Mouse (Mus musculus): Measurements from ENCODE around the gene Ssh3. TPM values are rescaled to one million over a fixed set of nuclear protein-coding genes. Genes with fewer than 3 reads are reported as not detected.

Ssh3 gene
- total and polyA plus RNA-seq, 3 experiments = 0.30 to 5.8 (median 2.3) TPM

- Histone ChIP-seq H3K36me3 (replicated peaks) (no peaks in the 10 kb centered on the region), H3K4me1 (ENCODE audit: insufficient read depth, low read depth, low read length) (peaks cover 8% of the 10 kb centered on the region), H3K9me3 (replicated peaks) (no peaks in the 10 kb centered on the region), H3K4me3 (ENCODE audit: low read depth, low read length) (no peak overlapping the region), H3K27me3 (ENCODE audit: insufficient read depth, low read length) (peaks cover 22% of the 10 kb centered on the region)
- ATAC-seq (ENCODE audit: extremely low read depth, insufficient number of reproducible peaks, low FRiP score, poor library complexity, severe bottlenecking) = no peak
- no peak for TF ChIP-seq CTCF (IDR thresholded peaks at IDR 0.05; ENCODE audit: low read depth, low read length)
- TF ChIP-seq POLR2AphosphoS5 (IDR thresholded peaks at IDR 0.05; ENCODE audit: insufficient replicate concordance, low read depth, low read length) = no peak
- no peak for DNase-seq (ENCODE audit: low spot score)
Observed at GRCm38 (mm10) chr19:4244775-4245174, 24.2 kb downstream of the Ssh3 start.

GRCm38 (mm10) chr19:4242416-4242815 is 26.6 kb downstream of the Ssh3 start:
- H3K4me3 ChIP-seq (ENCODE audit: low read depth, low read length) = no peak overlapping the region
- H3K27me3 ChIP-seq (ENCODE audit: insufficient read depth, low read length) = peaks cover 16% of the 10 kb centered on the region
- no peak for ATAC-seq (ENCODE audit: extremely low read depth, insufficient number of reproducible peaks, low FRiP score, poor library complexity, severe bottlenecking)
- peaks cover 8% of the 10 kb centered on the region for H3K4me1 ChIP-seq (ENCODE audit: insufficient read depth, low read depth, low read length)
- TF ChIP-seq GATA1 (IDR thresholded peaks at IDR 0.05; ENCODE audit: borderline replicate concordance, low read length) = no peak
- no peak for TF ChIP-seq GATA2 (IDR thresholded peaks at IDR 0.05; ENCODE audit: borderline replicate concordance, low read depth, low read length)
- no peak for TF ChIP-seq CTCF (IDR thresholded peaks at IDR 0.05; ENCODE audit: low read depth, low read length)
- TF ChIP-seq POLR2AphosphoS5 (IDR thresholded peaks at IDR 0.05; ENCODE audit: insufficient replicate concordance, low read depth, low read length) = no peak
- TF ChIP-seq TAL1 (conservative IDR thresholded peaks at IDR 0.05; ENCODE audit: low read depth, low read length) = no peak
- no peaks in the 10 kb centered on the region for H3K9me3 ChIP-seq (replicated peaks)
- H3K36me3 ChIP-seq (replicated peaks) = no peaks in the 10 kb centered on the region
- DNase-seq (ENCODE audit: low spot score) = no peak

GRCm38 (mm10) chr19:4240247-4240668 is 28.7 kb downstream of the Ssh3 start:
- Histone ChIP-seq H3K4me1 (ENCODE audit: insufficient read depth, low read depth, low read length) (peaks cover 8% of the 10 kb centered on the region), H3K27me3 (ENCODE audit: insufficient read depth, low read length) (peaks cover 26% of the 10 kb centered on the region), H3K9me3 (replicated peaks) (no peaks in the 10 kb centered on the region), H3K36me3 (replicated peaks) (no peaks in the 10 kb centered on the region), H3K4me3 (ENCODE audit: low read depth, low read length) (no peak overlapping the region)
- no peak for DNase-seq (ENCODE audit: low spot score)
- ATAC-seq (ENCODE audit: extremely low read depth, insufficient number of reproducible peaks, low FRiP score, poor library complexity, severe bottlenecking) = no peak
- TF ChIP-seq POLR2AphosphoS5 (IDR thresholded peaks at IDR 0.05; ENCODE audit: insufficient replicate concordance, low read depth, low read length) (no peak), GATA2 (IDR thresholded peaks at IDR 0.05; ENCODE audit: borderline replicate concordance, low read depth, low read length) (no peak)

GRCm38 (mm10) chr19:4234548-4234947 is 34.4 kb downstream of the Ssh3 start:
- no peak for DNase-seq (ENCODE audit: low spot score)
- no peak for TF ChIP-seq TAL1 (conservative IDR thresholded peaks at IDR 0.05; ENCODE audit: low read depth, low read length)
- TF ChIP-seq GATA2 (IDR thresholded peaks at IDR 0.05; ENCODE audit: borderline replicate concordance, low read depth, low read length) = no peak
- TF ChIP-seq POLR2AphosphoS5 (IDR thresholded peaks at IDR 0.05; ENCODE audit: insufficient replicate concordance, low read depth, low read length) = no peak
- TF ChIP-seq GATA1 (IDR thresholded peaks at IDR 0.05; ENCODE audit: borderline replicate concordance, low read length) = no peak
- TF ChIP-seq CTCF (IDR thresholded peaks at IDR 0.05; ENCODE audit: low read depth, low read length) = no peak
- Histone ChIP-seq H3K4me3 (ENCODE audit: low read depth, low read length) (no peak overlapping the region), H3K9me3 (replicated peaks) (no peaks in the 10 kb centered on the region), H3K27me3 (ENCODE audit: insufficient read depth, low read length) (peaks cover 15% of the 10 kb centered on the region), H3K36me3 (replicated peaks) (peaks cover 8% of the 10 kb centered on the region), H3K4me1 (ENCODE audit: insufficient read depth, low read depth, low read length) (peaks cover 26% of the 10 kb centered on the region)
- ATAC-seq (ENCODE audit: extremely low read depth, insufficient number of reproducible peaks, low FRiP score, poor library complexity, severe bottlenecking) = no peak

GRCm38 (mm10) chr19:4232651-4233050 is 36.3 kb downstream of the Ssh3 start:
- TF ChIP-seq CTCF (IDR thresholded peaks at IDR 0.05; ENCODE audit: low read depth, low read length) (no peak), TAL1 (conservative IDR thresholded peaks at IDR 0.05; ENCODE audit: low read depth, low read length) (no peak), GATA1 (IDR thresholded peaks at IDR 0.05; ENCODE audit: borderline replicate concordance, low read length) (no peak), POLR2AphosphoS5 (IDR thresholded peaks at IDR 0.05; ENCODE audit: insufficient replicate concordance, low read depth, low read length) (no peak)
- Histone ChIP-seq H3K9me3 (replicated peaks) (no peaks in the 10 kb centered on the region), H3K4me1 (ENCODE audit: insufficient read depth, low read depth, low read length) (peaks cover 32% of the 10 kb centered on the region), H3K4me3 (ENCODE audit: low read depth, low read length) (peak overlapping the region; percentile 75; the same call in 1 of the 2 replicates), H3K27me3 (ENCODE audit: insufficient read depth, low read length) (peaks cover 23% of the 10 kb centered on the region), H3K36me3 (replicated peaks) (peaks cover 8% of the 10 kb centered on the region)
- DNase-seq (ENCODE audit: low spot score) = no peak
- ATAC-seq (ENCODE audit: extremely low read depth, insufficient number of reproducible peaks, low FRiP score, poor library complexity, severe bottlenecking) = no peak

- ATAC-seq (ENCODE audit: extremely low read depth, insufficient number of reproducible peaks, low FRiP score, poor library complexity, severe bottlenecking) (no peak), DNase-seq (ENCODE audit: low spot score) (peak; percentile 66)
- Histone ChIP-seq H3K4me3 (ENCODE audit: low read depth, low read length) (peak overlapping the region; percentile 75), H3K9me3 (replicated peaks) (no peaks in the 10 kb centered on the region), H3K27me3 (ENCODE audit: insufficient read depth, low read length) (peaks cover 28% of the 10 kb centered on the region), H3K36me3 (replicated peaks) (peaks cover 8% of the 10 kb centered on the region), H3K4me1 (ENCODE audit: insufficient read depth, low read depth, low read length) (peaks cover 33% of the 10 kb centered on the region)
- no peak for TF ChIP-seq POLR2AphosphoS5 (IDR thresholded peaks at IDR 0.05; ENCODE audit: insufficient replicate concordance, low read depth, low read length)
- TF ChIP-seq CTCF (IDR thresholded peaks at IDR 0.05; ENCODE audit: low read depth, low read length) = no peak
- no peak for TF ChIP-seq TAL1 (conservative IDR thresholded peaks at IDR 0.05; ENCODE audit: low read depth, low read length)
Observed at GRCm38 (mm10) chr19:4232186-4232572, 36.8 kb downstream of the Ssh3 start.
